Mouse (Mus musculus) liver, embryonic 16.5 days (tissue): ENCODE measurements at regions not wholly inside any gene's neighbourhood (a gene's known extent, or its start where the extent isn't known, plus 50 kb on each side); places are given as distances from the start of the nearest gene placed in this dataset.

Experiments used
- ATAC-seq: fragments of 200-750 bp; cut with Nextera tagmentation; 2 replicates; pipeline ENCODE4 v1.8.0; 2017; ENCODE audit warnings: low read depth, mild to moderate bottlenecking, moderate number of reproducible peaks, moderate library complexity
- H3K27ac ChIP-seq: fragments of 300-500 bp; sonication (generic); 2 replicates; pipeline ENCODE4 v1.5.1; 2014; ENCODE audit warnings: mild to moderate bottlenecking, low read length
- H3K27me3 ChIP-seq: fragments of 300-500 bp; sonication (generic); 2 replicates; pipeline ENCODE4 v1.6.1; 2014; ENCODE audit warnings: low read depth, low read length, mixed read lengths; ENCODE audit not compliant: control insufficient read depth, insufficient read depth
- H3K36me3 ChIP-seq: fragments of 300-500 bp; sonication (generic); 2 replicates; pipeline ENCODE4 v1.6.1; 2014; ENCODE audit warnings: mild to moderate bottlenecking; ENCODE audit not compliant: control insufficient read depth, insufficient read depth
- H3K4me1 ChIP-seq: fragments of 300-500 bp; sonication (generic); 2 replicates; pipeline ENCODE4 v1.6.1; 2014; ENCODE audit warnings: low read depth, low read length, mixed read lengths; ENCODE audit not compliant: control insufficient read depth
- H3K4me2 ChIP-seq: fragments of 300-500 bp; sonication (generic); 2 replicates; pipeline ENCODE4 v1.6.1; 2014; ENCODE audit warnings: low read depth, low read length, mixed read lengths
- H3K4me3 ChIP-seq: fragments of 300-500 bp; sonication (generic); 2 replicates; pipeline ENCODE4 v1.5.1; 2014; ENCODE audit warnings: low read depth, mild to moderate bottlenecking, low read length
- H3K9ac ChIP-seq: fragments of 300-500 bp; sonication (generic); 2 replicates; pipeline ENCODE4 v1.6.1; 2014; ENCODE audit warnings: low read depth, low read length
- H3K9me3 ChIP-seq: fragments of 300-500 bp; sonication (generic); replicated peaks from 2 replicates; pipeline ENCODE4 v1.6.1; 2016; ENCODE audit warnings: low read length; ENCODE audit not compliant: control insufficient read depth
- WGBS: fragments of 180-500 bp; shearing (Covaris S2); extraction: QIAGEN DNeasy Blood & Tissue Kit; methylation state at CpG from one replicate; pipeline ENCODE4 v1.1.7; 2014; ENCODE audit not compliant: insufficient replicate concordance; 5-methylcytosine and 5-hydroxymethylcytosine counted together

GRCm38 (mm10) chr5:64602356-64602936, 200.7 kb upstream of the Klf3 start:
- no peak overlapping the region for H3K4me3 ChIP-seq
- no peaks in the 10 kb centered on the region for H3K9me3 ChIP-seq
- no peak overlapping the region for H3K9ac ChIP-seq
- WGBS: 61% methylated on average over 8 of the region's 8 CpGs
- no peaks in the 10 kb centered on the region for H3K36me3 ChIP-seq
- no peak overlapping the region for H3K27ac ChIP-seq
- no peak for ATAC-seq
- H3K4me2 ChIP-seq: no peak overlapping the region
- peaks cover 27% of the 10 kb centered on the region for H3K4me1 ChIP-seq
- no peaks in the 10 kb centered on the region for H3K27me3 ChIP-seq

DNA sequence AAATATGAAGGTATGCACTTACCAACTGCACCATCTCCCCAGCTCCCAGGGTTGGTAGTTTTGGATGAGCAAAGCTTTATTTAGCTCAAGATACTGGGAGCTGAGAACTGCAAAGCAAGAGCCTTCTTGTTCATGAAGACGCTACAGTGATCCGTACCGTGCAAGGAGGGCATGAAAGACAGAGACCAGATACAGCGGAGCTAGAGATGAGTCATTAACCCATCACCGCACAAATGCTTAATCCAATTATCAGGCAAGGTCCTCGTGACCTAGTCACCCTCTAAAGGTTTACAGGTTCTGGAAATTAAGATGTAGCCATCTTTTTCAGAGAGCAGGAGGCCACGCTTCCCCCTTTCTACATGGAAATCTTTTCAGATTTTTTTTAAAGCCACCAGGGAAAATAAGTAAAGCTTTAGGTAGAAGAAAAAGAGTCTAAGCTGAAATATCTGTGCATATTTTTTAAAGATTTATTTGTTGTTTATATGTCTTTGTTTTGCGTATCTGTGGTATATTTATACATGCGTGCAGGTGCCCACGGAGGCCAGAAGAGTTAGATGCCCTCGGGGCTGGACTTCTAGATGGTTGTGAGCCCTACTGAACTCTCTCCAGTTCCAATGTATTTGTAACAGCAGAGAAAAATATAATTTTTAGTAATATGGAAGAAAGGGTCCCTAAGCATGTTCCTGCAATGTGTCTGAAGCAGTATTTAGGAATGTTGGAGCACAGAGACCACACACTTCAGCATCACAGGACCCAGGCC, 200.0 kb upstream of the Klf3 start:
- Histone ChIP-seq H3K4me3 (no peak overlapping the region), H3K4me1 (peaks cover 27% of the 10 kb centered on the region), H3K9me3 (no peaks in the 10 kb centered on the region), H3K36me3 (no peaks in the 10 kb centered on the region), H3K9ac (no peak overlapping the region), H3K27me3 (no peaks in the 10 kb centered on the region), H3K4me2 (no peak overlapping the region), H3K27ac (no peak overlapping the region)
- WGBS: 90% methylated on average over 11 of the region's 11 CpGs
- no peak for ATAC-seq

DNA sequence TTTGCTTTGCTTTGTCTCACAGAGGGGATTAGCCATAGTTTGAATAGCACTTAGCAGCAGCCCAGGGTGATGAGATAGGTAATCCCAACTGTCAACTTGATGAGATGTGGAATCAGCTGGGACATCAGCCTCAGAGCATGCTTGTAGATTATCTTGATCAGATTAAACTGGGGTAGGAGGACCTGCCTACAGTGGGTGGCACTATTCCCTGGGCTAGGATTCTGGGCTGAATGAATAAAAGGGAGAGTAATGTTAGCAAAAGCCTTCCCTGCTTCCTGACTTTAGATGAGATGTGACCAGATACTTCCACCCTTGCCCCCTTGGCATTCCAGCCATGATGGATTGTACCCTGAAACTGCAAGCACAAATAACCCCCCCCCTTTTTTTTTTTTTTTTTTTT, 198.0 kb upstream of the Klf3 start:
- Histone ChIP-seq H3K27ac (no peak overlapping the region), H3K27me3 (no peaks in the 10 kb centered on the region), H3K36me3 (no peaks in the 10 kb centered on the region), H3K4me2 (no peak overlapping the region), H3K9me3 (no peaks in the 10 kb centered on the region), H3K4me3 (no peak overlapping the region), H3K4me1 (peaks cover 31% of the 10 kb centered on the region), H3K9ac (no peak overlapping the region)
- ATAC-seq: no peak

- no peaks in the 10 kb centered on the region for H3K36me3 ChIP-seq
- no peak overlapping the region for H3K4me2 ChIP-seq
- no peaks in the 10 kb centered on the region for H3K27me3 ChIP-seq
- no peak overlapping the region for H3K9ac ChIP-seq
- no peaks in the 10 kb centered on the region for H3K9me3 ChIP-seq
- no peak overlapping the region for H3K4me3 ChIP-seq
- 67% methylated on average over 5 of the region's 5 CpGs for WGBS
- no peak overlapping the region for H3K27ac ChIP-seq
- ATAC-seq: no peak
- peaks cover 31% of the 10 kb centered on the region for H3K4me1 ChIP-seq
Observed at GRCm38 (mm10) chr5:64605991-64606390, 197.2 kb upstream of the Klf3 start.

DNA sequence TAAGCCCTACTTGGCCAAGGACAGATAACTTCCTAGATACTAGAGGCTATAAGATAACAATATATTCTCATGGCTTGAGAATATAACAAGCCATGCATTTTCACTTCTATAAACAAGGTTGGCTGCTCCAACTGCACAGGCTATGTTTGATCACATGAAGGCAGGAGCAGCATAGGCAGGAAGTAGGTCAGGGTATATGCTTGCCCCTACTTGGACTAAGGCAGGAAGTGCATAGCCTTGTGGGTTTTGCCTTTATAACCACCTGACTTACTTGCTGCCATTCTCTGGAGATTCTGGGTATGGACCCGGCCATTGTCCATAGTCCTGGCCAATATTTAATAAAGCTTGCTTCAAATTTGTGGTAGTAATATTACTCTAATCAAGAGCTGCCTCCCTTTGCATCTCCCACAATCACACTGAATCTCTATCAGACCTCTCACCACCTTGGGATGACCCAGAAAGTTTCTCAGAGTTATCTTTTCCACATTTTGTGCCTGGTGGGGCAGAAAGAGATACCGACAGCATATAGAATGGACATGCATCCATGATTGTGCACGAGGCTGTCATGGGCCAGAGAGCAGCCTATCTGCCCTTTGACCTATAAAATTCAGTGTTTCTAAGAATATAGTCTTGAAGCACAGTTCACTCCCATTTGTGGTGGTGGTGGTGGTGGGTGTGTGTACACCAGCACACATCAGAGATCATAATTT, 193.7 kb upstream of the Klf3 start:
- WGBS: 29% methylated on average over 3 of the region's 3 CpGs
- Histone ChIP-seq H3K27ac (peak overlapping the region; percentile 18; the same call in 1 of the 2 replicates), H3K9ac (no peak overlapping the region), H3K4me3 (no peak overlapping the region), H3K9me3 (no peaks in the 10 kb centered on the region), H3K27me3 (no peaks in the 10 kb centered on the region), H3K4me2 (no peak overlapping the region), H3K4me1 (peaks cover 19% of the 10 kb centered on the region), H3K36me3 (no peaks in the 10 kb centered on the region)
- peak; percentile 38 for ATAC-seq

DNA sequence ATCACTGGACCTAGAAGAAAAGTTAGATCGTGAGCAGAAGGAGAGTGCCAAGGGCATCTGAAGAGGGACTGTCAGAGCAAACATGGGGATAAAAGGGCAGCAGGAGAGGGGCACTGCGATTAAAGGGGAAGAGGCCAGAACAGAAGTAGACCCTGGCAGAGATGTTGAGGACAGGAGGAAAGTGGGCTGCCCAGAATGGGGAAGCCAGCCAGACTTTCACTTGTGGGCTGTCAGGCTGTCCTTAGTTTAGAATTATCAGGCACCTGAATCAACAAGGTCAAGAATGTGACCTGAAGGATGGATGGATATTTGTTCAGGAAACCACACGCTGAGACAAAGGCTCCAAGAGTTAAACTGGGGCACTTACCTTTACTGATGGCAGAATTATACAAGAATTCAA, 193.0 kb upstream of the Klf3 start:
- H3K4me3 ChIP-seq: no peak overlapping the region
- ATAC-seq: no peak
- peaks cover 19% of the 10 kb centered on the region for H3K4me1 ChIP-seq
- H3K27ac ChIP-seq: peak overlapping the region; percentile 18; the same call in 1 of the 2 replicates
- WGBS: 29% methylated on average over 3 of the region's 3 CpGs
- no peaks in the 10 kb centered on the region for H3K36me3 ChIP-seq
- H3K27me3 ChIP-seq: no peaks in the 10 kb centered on the region
- H3K9ac ChIP-seq: no peak overlapping the region
- H3K9me3 ChIP-seq: no peaks in the 10 kb centered on the region
- no peak overlapping the region for H3K4me2 ChIP-seq

- H3K4me2 ChIP-seq: no peak overlapping the region
- ATAC-seq: peak; percentile 83
- H3K27ac ChIP-seq: no peak overlapping the region
- H3K27me3 ChIP-seq: no peaks in the 10 kb centered on the region
- H3K36me3 ChIP-seq: no peaks in the 10 kb centered on the region
- H3K9ac ChIP-seq: 0 out of 2 replicates have a peak overlapping the region, but pooled peaks have one; percentile 6
- 29% methylated on average over 12 of the region's 13 CpGs for WGBS
- H3K4me3 ChIP-seq: no peak overlapping the region
- H3K4me1 ChIP-seq: peaks cover 19% of the 10 kb centered on the region
- H3K9me3 ChIP-seq: no peaks in the 10 kb centered on the region
Observed at GRCm38 (mm10) chr5:64610562-64611405, 192.4 kb upstream of the Klf3 start.

DNA sequence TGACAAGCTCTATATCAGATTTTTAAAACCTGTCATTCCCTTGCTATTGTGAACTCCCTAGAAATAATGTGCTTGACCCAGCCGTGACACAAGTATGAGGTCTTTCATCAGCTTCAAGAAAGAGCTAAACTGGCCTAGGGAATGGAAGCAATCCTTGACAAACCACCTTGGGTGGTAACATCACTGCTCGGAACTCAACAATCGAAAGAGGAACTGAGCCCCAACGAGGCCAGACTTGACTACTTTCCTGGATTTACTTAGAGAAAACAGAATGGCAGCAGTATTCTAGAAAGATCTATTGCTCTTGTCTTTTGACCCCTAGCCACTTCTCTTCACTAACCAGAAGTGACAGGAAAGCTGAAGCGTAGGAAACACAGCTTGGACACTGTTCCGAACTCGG, 191.2 kb upstream of the Klf3 start:
- Histone ChIP-seq H3K36me3 (no peaks in the 10 kb centered on the region), H3K27me3 (no peaks in the 10 kb centered on the region), H3K9ac (no peak overlapping the region), H3K4me3 (no peak overlapping the region), H3K4me2 (no peak overlapping the region), H3K27ac (no peak overlapping the region), H3K9me3 (no peaks in the 10 kb centered on the region), H3K4me1 (peaks cover 19% of the 10 kb centered on the region)
- 64% methylated on average over 7 of the region's 7 CpGs for WGBS
- no peak for ATAC-seq
